Mouse (Mus musculus) heart, embryonic 14.5 days (tissue): ENCODE measurements at regions not wholly inside any gene's neighbourhood (a gene's known extent, or its start where the extent isn't known, plus 50 kb on each side); places are given as distances from the start of the nearest gene placed in this dataset.

ENCODE experiments used
- ATAC-seq: fragments of 200-750 bp; cut with Nextera tagmentation; 2 replicates; pipeline ENCODE4 v1.8.0; 2017; ENCODE audit warnings: low read depth, moderate TSS enrichment; ENCODE audit not compliant: insufficient number of reproducible peaks, insufficient read depth, low FRiP score
- H3K27ac ChIP-seq, 2 experiments: fragments of 200-500 bp in 1 of 2; fragments of 300-500 bp in 1 of 2; sonication (generic) in 1 of 2; replicated peaks in 1 of 2; 2 replicates each; pipeline ENCODE4 v1.5.1; 2012 to 2014; ENCODE audit warnings: low read depth in 2 of 2, low read length in 2 of 2, control low read depth in 1 of 2, mild to moderate bottlenecking in 1 of 2, mixed read lengths in 1 of 2; ENCODE audit not compliant: control insufficient read depth in 1 of 2, insufficient read depth in 1 of 2
- H3K27me3 ChIP-seq: fragments of 300-500 bp; sonication (generic); 2 replicates; pipeline ENCODE4 v1.6.1; 2014; ENCODE audit warnings: mild to moderate bottlenecking, low read length, control low read depth; ENCODE audit not compliant: control insufficient read depth, insufficient read depth
- H3K36me3 ChIP-seq: fragments of 300-500 bp; sonication (generic); 2 replicates; pipeline ENCODE4 v1.6.1; 2014; ENCODE audit warnings: mild to moderate bottlenecking, control low read depth, low read length, mixed read lengths; ENCODE audit not compliant: control insufficient read depth, insufficient read depth
- H3K4me1 ChIP-seq, 2 experiments: fragments of 200-500 bp in 1 of 2; fragments of 300-500 bp in 1 of 2; sonication (generic) in 1 of 2; 2 replicates each; pipeline ENCODE4 v1.6.1; 2012 to 2014; ENCODE audit warnings: low read length in 2 of 2, control low read depth in 1 of 2, mixed read lengths in 1 of 2; ENCODE audit not compliant: control insufficient read depth in 2 of 2, insufficient read depth in 2 of 2
- H3K4me2 ChIP-seq: fragments of 300-500 bp; sonication (generic); 2 replicates; pipeline ENCODE4 v1.6.1; 2014; ENCODE audit warnings: mild to moderate bottlenecking, low read length
- H3K4me3 ChIP-seq, 2 experiments: fragments of 200-500 bp in 1 of 2; fragments of 300-500 bp in 1 of 2; sonication (generic) in 1 of 2; 2 replicates each; pipeline ENCODE4 v1.5.1; 2012 to 2014; ENCODE audit warnings: low read length in 2 of 2, mild to moderate bottlenecking in 2 of 2, control low read depth in 1 of 2, low read depth in 1 of 2, moderate library complexity in 1 of 2; ENCODE audit not compliant: control insufficient read depth in 1 of 2, insufficient read depth in 1 of 2
- H3K9ac ChIP-seq: fragments of 300-500 bp; sonication (generic); 2 replicates; pipeline ENCODE4 v1.6.1; 2014; ENCODE audit warnings: mild to moderate bottlenecking, low read length
- H3K9me3 ChIP-seq: fragments of 300-500 bp; sonication (generic); 2 replicates; pipeline ENCODE4 v1.6.1; 2016; ENCODE audit warnings: low read length, control low read depth; ENCODE audit not compliant: control insufficient read depth
- WGBS: fragments of 180-500 bp; shearing (Covaris S2); extraction: QIAGEN DNeasy Blood & Tissue Kit; methylation state at CpG from one replicate; pipeline ENCODE4 v1.1.7; 2014; 5-methylcytosine and 5-hydroxymethylcytosine counted together

DNA sequence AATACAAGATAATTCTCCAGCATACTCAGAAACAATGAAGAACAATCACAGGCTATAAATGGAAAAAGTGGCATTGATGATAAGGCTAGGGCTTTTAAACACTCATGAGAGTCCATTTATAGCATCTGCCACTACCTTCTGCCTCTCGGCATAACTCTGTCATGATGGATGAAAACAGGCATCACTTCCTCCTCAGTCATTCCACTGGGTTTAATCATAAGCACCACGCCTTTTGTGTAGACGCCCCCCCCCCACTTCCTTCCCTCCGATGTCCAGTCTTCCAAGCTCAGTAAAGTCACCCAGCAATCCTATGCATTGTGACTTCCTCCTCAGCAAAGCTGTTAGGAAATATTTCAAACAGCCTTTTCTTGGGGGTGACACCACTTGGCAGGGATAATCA, 63.1 kb upstream of the Dkk2 start:
- H3K4me2 ChIP-seq: peak overlapping the region; percentile 25

DNA sequence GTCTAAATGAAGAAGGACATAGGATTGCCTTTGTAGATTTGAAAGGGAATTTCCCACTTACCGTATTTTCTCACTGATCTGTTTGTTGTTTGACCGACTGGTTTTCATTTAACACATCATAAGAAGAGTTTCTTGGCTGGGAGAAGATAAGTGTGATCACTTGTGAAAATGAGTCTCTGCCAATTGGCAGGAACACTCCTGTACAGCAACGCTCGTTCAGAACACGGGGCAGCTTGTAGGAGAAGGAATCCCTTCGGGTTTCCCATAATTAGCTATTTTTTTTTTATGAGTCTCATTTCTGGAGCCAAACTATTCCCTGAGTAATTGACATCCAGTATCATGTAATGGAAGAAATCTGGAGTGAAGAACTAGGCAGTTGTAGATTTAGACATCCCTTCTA, 61.8 kb upstream of the Dkk2 start:
- Histone ChIP-seq H3K4me3 (no peak overlapping the region), H3K27me3 (no peaks in the 10 kb centered on the region), H3K36me3 (no peaks in the 10 kb centered on the region), H3K9ac (no peak overlapping the region), H3K4me1 (peaks cover 4 to 14% of the 10 kb centered on the region in 2 experiments), H3K27ac (no peak overlapping the region), H3K9me3 (no peaks in the 10 kb centered on the region), H3K4me2 (no peak overlapping the region)
- WGBS: 72% methylated on average over 6 of the region's 6 CpGs
- ATAC-seq: no peak

More for the DNA sequence above, 63.1 kb upstream of the Dkk2 start:
- 4% methylated on average over 4 of the region's 4 CpGs for WGBS
- no peak overlapping the region for H3K4me3 ChIP-seq
- peak; percentile 47; the same call in 1 of the 2 replicates for ATAC-seq
- no peaks in the 10 kb centered on the region for H3K27me3 ChIP-seq
- H3K9ac ChIP-seq: no peak overlapping the region
- no peaks in the 10 kb centered on the region for H3K36me3 ChIP-seq
- peak overlapping the region; percentile 35 to 53; a peak in 3 of 4 replicates for H3K27ac ChIP-seq
- H3K9me3 ChIP-seq: no peaks in the 10 kb centered on the region
- peaks cover 4 to 14% of the 10 kb centered on the region in 2 experiments for H3K4me1 ChIP-seq

DNA sequence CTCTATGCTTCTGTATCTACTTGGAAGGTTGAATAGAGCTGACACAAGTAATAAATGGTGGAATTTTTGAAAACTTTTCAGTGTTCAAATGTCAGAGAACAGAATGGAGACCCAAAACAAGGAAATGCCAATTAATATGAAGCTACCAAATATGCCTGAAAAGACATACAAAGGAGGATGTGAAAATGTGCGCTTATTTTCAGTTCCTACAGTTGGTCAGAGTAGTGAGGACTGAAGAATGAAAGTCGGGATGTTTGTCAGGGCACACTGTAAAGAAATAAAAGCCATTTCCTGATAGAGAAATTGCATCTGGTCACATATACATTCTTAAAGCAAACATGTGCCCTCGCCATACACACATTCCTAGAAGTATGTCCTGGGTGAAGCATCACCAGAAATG, 56.0 kb upstream of the Dkk2 start:
- Histone ChIP-seq H3K36me3 (no peaks in the 10 kb centered on the region), H3K27me3 (no peaks in the 10 kb centered on the region), H3K4me2 (no peak overlapping the region), H3K9me3 (no peaks in the 10 kb centered on the region), H3K4me3 (no peak overlapping the region), H3K4me1 (no peaks in the 10 kb centered on the region), H3K27ac (no peak overlapping the region), H3K9ac (no peak overlapping the region)
- 84% methylated on average over 3 of the region's 3 CpGs for WGBS
- ATAC-seq: no peak

- no peak for ATAC-seq
- no peak overlapping the region for H3K4me2 ChIP-seq
- H3K36me3 ChIP-seq: no peaks in the 10 kb centered on the region
- H3K4me1 ChIP-seq: peaks cover 2 to 9% of the 10 kb centered on the region in 2 experiments; a peak in 3 of 4 replicates
- H3K4me3 ChIP-seq: no peak overlapping the region
- H3K27me3 ChIP-seq: no peaks in the 10 kb centered on the region
- H3K27ac ChIP-seq: no peak overlapping the region
- H3K9me3 ChIP-seq: no peaks in the 10 kb centered on the region
- WGBS: 50% methylated on average over 5 of the region's 5 CpGs
- H3K9ac ChIP-seq: no peak overlapping the region
These were observed 51.9 kb upstream of the Dkk2 start for GRCm38 (mm10) chr3:132033078-132033713.

DNA sequence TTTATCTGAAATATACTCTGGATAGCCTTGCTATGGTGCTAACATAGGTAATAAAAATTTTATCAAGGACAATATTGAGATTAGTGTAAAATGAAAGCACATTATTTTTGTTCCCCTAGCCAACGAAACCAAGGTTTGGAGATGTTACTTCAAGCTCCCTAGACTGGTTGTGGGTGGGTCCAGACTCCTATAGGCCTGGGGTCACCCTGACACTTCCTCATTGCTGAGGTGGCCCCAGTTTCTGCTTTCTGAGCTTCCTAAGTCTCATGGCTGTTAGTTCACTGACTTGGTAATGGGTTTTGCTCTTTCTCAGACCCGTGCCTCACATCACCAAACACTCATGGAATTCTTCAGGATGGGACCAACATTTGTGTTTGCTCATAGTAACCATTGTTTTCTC, 49.9 kb upstream of the Dkk2 start:
- Histone ChIP-seq H3K4me2 (no peak overlapping the region), H3K9me3 (no peaks in the 10 kb centered on the region), H3K27me3 (no peaks in the 10 kb centered on the region), H3K36me3 (no peaks in the 10 kb centered on the region), H3K9ac (no peak overlapping the region), H3K27ac (no peak overlapping the region), H3K4me3 (no peak overlapping the region), H3K4me1 (peaks cover 2 to 9% of the 10 kb centered on the region in 2 experiments; a peak in 3 of 4 replicates)
- 73% methylated on average over 2 of the region's 2 CpGs for WGBS
- no peak for ATAC-seq
